Mouse (Mus musculus): ENCODE results near the gene Dnajb3.
"Not testable (repeated sequence)": the region's sequence is repeated elsewhere in the genome, so short reads cannot be mapped to it uniquely, and the experiment has no call there.

The Dnajb3 gene

GRCm38 (mm10) chr1:88231803-88232499, 26.4 kb upstream of the Dnajb3 start:
- no peak for DNase-seq (ENCODE audit: low spot score)

- no peak for DNase-seq (ENCODE audit: low spot score)
Observed at GRCm38 (mm10) chr1:88230981-88231802, 25.6 kb upstream of the Dnajb3 start.

DNA sequence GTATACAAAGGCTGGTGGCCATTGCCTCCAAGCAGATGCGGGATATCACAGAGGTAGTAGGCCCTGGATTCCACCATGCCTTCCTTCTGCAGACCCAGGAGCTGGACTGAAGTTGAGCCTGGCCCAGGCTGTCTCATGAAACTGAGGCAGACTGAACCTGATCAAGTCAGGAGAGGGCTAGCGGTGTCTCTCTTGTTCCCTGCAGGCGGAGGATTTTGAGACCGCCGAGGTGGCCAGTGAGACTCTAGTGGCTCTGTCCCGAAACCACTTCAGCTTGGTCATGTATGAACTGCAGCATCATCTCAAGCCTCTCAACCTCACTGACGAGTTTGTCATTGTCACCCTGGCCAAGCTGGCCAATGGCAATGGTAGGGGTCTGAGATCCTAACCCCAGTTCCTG, 24.8 kb upstream of the Dnajb3 start:
- DNase-seq (ENCODE audit: low spot score): no peak

- no peak for DNase-seq (ENCODE audit: low spot score)
Observed at GRCm38 (mm10) chr1:88229986-88230385, 24.4 kb upstream of the Dnajb3 start.

DNA sequence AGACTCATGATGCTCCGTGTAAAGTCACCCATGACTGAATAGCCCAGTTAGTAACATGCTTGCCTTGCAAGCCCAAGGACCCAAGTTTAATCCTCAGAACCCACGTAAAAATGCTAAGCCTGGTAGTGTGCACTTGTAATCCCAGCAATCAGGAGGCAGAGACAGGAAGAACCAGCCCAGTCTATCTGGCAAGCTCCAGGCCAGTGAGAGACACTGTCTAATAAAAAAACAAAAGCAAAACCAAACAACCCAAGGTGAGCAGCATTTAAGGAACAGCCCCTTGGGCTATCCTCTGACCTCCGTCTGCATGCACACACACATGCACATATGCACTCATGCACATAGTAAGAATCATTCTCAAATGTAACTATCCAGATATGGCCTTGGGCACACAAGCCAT, 24.0 kb upstream of the Dnajb3 start:
- DNase-seq (ENCODE audit: low spot score): no peak

DNA sequence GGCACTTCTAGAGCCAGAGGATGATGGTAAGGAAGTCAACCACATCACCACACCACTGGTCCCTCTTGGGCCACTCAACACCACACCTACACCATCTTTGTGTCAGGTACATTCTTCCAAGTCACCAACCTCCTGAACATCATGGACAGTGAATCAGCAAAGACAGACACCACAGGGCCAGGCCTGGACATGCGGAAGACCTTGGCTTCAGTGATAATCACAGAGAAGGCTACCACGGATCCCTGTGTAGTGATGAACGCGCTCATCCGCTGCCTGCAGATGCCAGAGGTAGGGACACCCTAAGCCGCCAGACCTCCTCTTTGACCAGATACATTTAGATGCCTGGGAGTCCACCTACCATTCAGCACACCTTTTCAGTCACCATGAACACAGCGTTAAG, 22.5 kb upstream of the Dnajb3 start:
- DNase-seq (ENCODE audit: low spot score): no peak

- DNase-seq (ENCODE audit: low spot score): no peak
Observed at GRCm38 (mm10) chr1:88227482-88227881, 21.9 kb upstream of the Dnajb3 start.

- DNase-seq (ENCODE audit: low spot score): no peak
Observed at GRCm38 (mm10) chr1:88226670-88227379, 21.2 kb upstream of the Dnajb3 start, which contains the start of gene Mroh2a. Mroh2a (plus strand) TSS chr1:88226986.

GRCm38 (mm10) chr1:88225741-88226140, 20.2 kb upstream of the Dnajb3 start:
- no peak for DNase-seq (ENCODE audit: low spot score)

- DNase-seq (ENCODE audit: low spot score): not testable (repeated sequence)
Observed at GRCm38 (mm10) chr1:88225301-88225700, 19.7 kb upstream of the Dnajb3 start.

- no peak for DNase-seq (ENCODE audit: low spot score)
Observed at GRCm38 (mm10) chr1:88224029-88224776, 18.6 kb upstream of the Dnajb3 start.

DNA sequence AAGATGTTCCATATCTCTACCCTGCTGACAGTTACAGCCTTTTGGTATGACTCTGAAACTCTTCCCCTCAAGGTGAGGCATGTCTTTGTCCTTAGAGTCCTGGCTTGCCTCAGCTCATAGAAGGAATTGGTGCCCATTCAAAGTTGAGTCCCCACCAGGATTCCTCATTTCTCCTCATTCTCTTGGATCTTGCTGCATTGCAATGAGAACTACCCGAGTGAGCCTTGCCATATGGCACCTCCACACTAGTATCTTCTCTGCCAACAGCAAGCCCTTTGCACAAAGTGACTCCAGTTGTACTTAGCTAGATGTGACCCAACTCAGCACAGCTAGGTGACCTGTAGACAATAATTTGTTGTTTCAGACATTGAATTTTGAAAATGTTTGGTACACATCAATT, 18.0 kb upstream of the Dnajb3 start:
- DNase-seq (ENCODE audit: low spot score): no peak

GRCm38 (mm10) chr1:88223011-88223515, 17.5 kb upstream of the Dnajb3 start:
- not testable (repeated sequence) for DNase-seq (ENCODE audit: low spot score)

GRCm38 (mm10) chr1:88222216-88222615, 16.6 kb upstream of the Dnajb3 start:
- no peak for DNase-seq (ENCODE audit: low spot score)

- no peak for DNase-seq (ENCODE audit: low spot score)
Observed at GRCm38 (mm10) chr1:88220336-88220735, 14.8 kb upstream of the Dnajb3 start.

- DNase-seq (ENCODE audit: low spot score): no peak
Observed at GRCm38 (mm10) chr1:88219054-88219453, 13.5 kb upstream of the Dnajb3 start.

DNA sequence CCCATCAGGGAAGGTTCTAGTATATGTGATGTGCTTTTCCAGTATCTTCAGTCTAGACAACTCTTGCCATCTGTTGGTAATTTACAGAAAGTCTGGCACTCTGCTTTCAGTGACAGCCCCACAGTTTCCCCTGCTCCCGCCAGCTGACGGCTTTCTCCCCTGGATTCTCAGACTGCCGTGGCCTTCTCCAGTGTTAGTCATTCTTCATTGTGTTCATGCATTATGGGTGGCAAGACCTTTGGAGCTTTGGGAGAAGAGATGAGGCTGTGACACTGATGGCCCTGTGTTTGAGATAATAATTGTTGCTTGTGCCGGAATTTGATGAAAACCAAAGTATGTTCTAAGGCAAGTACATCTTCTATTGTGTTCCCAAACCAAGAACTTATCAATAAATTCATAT, 13.0 kb upstream of the Dnajb3 start:
- DNase-seq (ENCODE audit: low spot score): no peak

GRCm38 (mm10) chr1:88218051-88218450, 12.5 kb upstream of the Dnajb3 start:
- no peak for DNase-seq (ENCODE audit: low spot score)

DNA sequence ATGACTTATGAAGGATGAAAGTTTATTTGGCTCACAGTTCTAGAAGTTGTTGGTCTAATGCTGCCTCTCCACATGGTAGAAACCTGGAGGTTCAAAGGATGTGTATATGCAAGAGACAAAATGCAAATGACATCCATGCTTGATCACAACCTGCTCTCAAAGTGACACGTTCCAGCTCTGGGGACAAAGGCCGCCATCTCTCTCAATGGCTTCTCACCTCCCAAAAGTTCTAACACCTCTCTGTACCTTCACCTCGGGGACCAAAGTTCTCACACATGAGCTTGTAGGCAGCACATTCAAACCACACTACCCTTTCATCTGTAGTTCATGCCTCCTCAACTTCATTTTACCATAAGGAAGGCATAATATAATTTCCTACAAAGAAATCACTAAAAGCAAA, 12.0 kb upstream of the Dnajb3 start:
- no peak for DNase-seq (ENCODE audit: low spot score)

DNA sequence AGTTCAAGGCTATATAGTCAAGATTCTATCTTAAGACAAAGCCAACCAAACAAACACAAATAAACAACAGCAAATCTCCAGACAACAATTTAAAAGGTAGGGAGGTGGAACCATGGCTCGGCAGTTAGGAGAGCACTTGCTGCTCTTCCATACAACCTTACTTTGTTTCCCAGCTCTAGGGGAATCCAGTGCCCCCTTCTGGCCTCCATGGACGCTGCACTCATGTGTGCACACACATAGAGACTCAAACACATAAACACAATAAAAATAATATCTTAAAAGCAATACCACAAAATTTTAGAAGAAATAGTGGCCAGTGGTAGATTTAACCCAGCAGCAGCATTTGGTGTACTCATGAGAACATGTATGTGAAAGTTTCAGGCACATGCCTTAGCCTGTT, 11.6 kb upstream of the Dnajb3 start:
- DNase-seq (ENCODE audit: low spot score): no peak

DNA sequence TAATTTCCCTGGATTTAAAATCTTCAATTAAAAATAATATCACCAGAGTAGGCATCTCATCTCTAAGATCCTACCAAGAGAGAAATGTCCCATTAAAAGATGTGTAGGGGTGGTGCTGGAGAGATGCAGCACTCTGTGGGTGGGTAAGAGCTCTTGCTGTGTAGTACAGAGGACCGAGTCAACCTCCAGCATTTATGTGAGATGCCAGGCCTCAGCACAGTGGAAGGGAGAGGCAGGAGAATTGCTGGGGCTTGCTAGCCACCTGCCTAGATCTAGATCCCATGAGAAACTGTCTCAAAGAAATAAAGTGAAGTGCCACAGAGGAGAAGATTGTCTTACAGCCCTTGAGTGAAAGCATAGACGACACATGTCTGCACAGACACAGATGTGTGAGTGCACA, 11.0 kb upstream of the Dnajb3 start:
- no peak for DNase-seq (ENCODE audit: low spot score)

Measured in c-Kit-positive CD71-positive TER-119-positive erythroid progenitor cells, embryonic 14.5 days (primary cell).